Mouse (Mus musculus) layer of hippocampus, adult 2 months (tissue): ENCODE measurements around the gene Gngt2. TPM values are rescaled to one million over a fixed set of nuclear protein-coding genes. Genes with fewer than 3 reads are reported as not detected.
"Not testable (repeated sequence)": the region's sequence is repeated elsewhere in the genome, so short reads cannot be mapped to it uniquely, and the experiment has no call there.

ENCODE experiments used
- DNase-seq, 2 experiments: peaks; one replicate each; pipeline ENCODE4 v3.0.0; 2022; ENCODE audit warnings: low spot score in 2 of 2
- H3K27ac ChIP-seq: fragments of 200-600 bp; 2 replicates; pipeline ENCODE4 v1.8.1; 2022
- H3K4me3 ChIP-seq: fragments of 200-600 bp; 2 replicates; pipeline ENCODE4 v1.8.1; 2022; ENCODE audit warnings: mild to moderate bottlenecking
- CTCF ChIP-seq: fragments of 200-600 bp; conservative IDR thresholded peaks from 2 replicates; pipeline ENCODE4 v1.8.1; 2022; ENCODE audit warnings: antibody characterized with exemption, mild to moderate bottlenecking, moderate library complexity
- total RNA-seq, 2 experiments: library from RNA; stranded (reverse); gene quantifications; 2 replicates each; pipeline ENCODE4 v1.2.3; 2021

Gene Gngt2
- total RNA-seq, 2 experiments from 2014 or later: 2.6 to 4.5 TPM

- Histone ChIP-seq H3K27ac (no peak overlapping the region; the same call in 1 of the 2 replicates), H3K4me3 (no peak overlapping the region)
- DNase-seq: no peak
- no peak for TF ChIP-seq CTCF
These were observed 20.3 kb downstream of the Gngt2 start for GRCm38 (mm10) chr11:95857306-95857705.

- H3K27ac ChIP-seq: peak overlapping the region; percentile 90
- peak; percentile 15 to 28 for DNase-seq
- TF ChIP-seq CTCF: no peak
- peak overlapping the region; percentile 71 for H3K4me3 ChIP-seq
These were observed 20.9 kb downstream of the Gngt2 start for GRCm38 (mm10) chr11:95857716-95858527.

- TF ChIP-seq CTCF: no peak
- Histone ChIP-seq H3K4me3 (peak overlapping the region; percentile 71), H3K27ac (peak overlapping the region; percentile 90)
- DNase-seq: peak; percentile 97
These were observed 21.8 kb downstream of the Gngt2 start for GRCm38 (mm10) chr11:95858528-95859467.

- H3K4me3 ChIP-seq: peak overlapping the region; percentile 71
- peak; percentile 64 to 68 for DNase-seq
- H3K27ac ChIP-seq: peak overlapping the region; percentile 90
- no peak for TF ChIP-seq CTCF
These were observed 22.4 kb downstream of the Gngt2 start for GRCm38 (mm10) chr11:95859468-95859855.

GRCm38 (mm10) chr11:95860071-95860490 lies 23.1 kb downstream of the Gngt2 start:
- H3K4me3 ChIP-seq: peak overlapping the region; percentile 71
- DNase-seq: no peak
- peak overlapping the region; percentile 90; the same call in 1 of the 2 replicates for H3K27ac ChIP-seq
- TF ChIP-seq CTCF: no peak

- no peak overlapping the region for H3K4me3 ChIP-seq
- TF ChIP-seq CTCF: no peak
- DNase-seq: no peak
- H3K27ac ChIP-seq: no peak overlapping the region
These were observed 24.4 kb downstream of the Gngt2 start for GRCm38 (mm10) chr11:95861397-95861796.

GRCm38 (mm10) chr11:95869442-95869841 lies 32.4 kb downstream of the Gngt2 start:
- DNase-seq: no peak
- TF ChIP-seq CTCF: no peak
- Histone ChIP-seq H3K27ac (no peak overlapping the region), H3K4me3 (no peak overlapping the region)

GRCm38 (mm10) chr11:95869918-95870470 lies 33.0 kb downstream of the Gngt2 start:
- DNase-seq: no peak
- no peak overlapping the region for H3K27ac ChIP-seq
- no peak for TF ChIP-seq CTCF
- H3K4me3 ChIP-seq: no peak overlapping the region

- Histone ChIP-seq H3K4me3 (no peak overlapping the region), H3K27ac (no peak overlapping the region)
- no peak for TF ChIP-seq CTCF
- DNase-seq: no peak
These were observed 38.8 kb downstream of the Gngt2 start for GRCm38 (mm10) chr11:95875804-95876203.

- peak; percentile 89 for TF ChIP-seq CTCF
- Histone ChIP-seq H3K4me3 (no peak overlapping the region), H3K27ac (no peak overlapping the region)
- peak in 1 of 2 experiments; percentile 65 for DNase-seq
These were observed 39.3 kb downstream of the Gngt2 start for GRCm38 (mm10) chr11:95876296-95876695.

GRCm38 (mm10) chr11:95879861-95880260 lies 42.8 kb downstream of the Gngt2 start:
- not testable (repeated sequence) for H3K27ac ChIP-seq, DNase-seq, H3K4me3 ChIP-seq

- peak; percentile 47 for TF ChIP-seq CTCF
- no peak for DNase-seq
- Histone ChIP-seq H3K4me3 (no peak overlapping the region), H3K27ac (no peak overlapping the region)
These were observed 53.5 kb downstream of the Gngt2 start for GRCm38 (mm10) chr11:95890462-95891051.

Other genes starting within 250 kb of the Gngt2 start
- gene Ngfr, start 249.5 kb upstream of the Gngt2 start, total RNA-seq: 1 to 10 TPM; 1.3 TPM
- 10 to 100 TPM; 96.3 to 97.5 TPM for gene Phb, start 170.3 kb upstream of the Gngt2 start, total RNA-seq
- gene Zfp652, start 124.5 kb upstream of the Gngt2 start, total RNA-seq: 10 to 100 TPM; 49.0 to 50.5 TPM
- 1 to 10 TPM; 1.8 to 2.3 TPM for gene B130006D01Rik, start 113.6 kb upstream of the Gngt2 start, total RNA-seq
- 10 to 100 TPM; 48.8 to 63.0 TPM for gene Phospho1, start 12.7 kb upstream of the Gngt2 start, total RNA-seq
- 1 to 10 TPM; 3.3 to 6.8 TPM for gene Abi3, start 5.3 kb downstream of the Gngt2 start, total RNA-seq
- gene B4galnt2, start 77.7 kb downstream of the Gngt2 start, total RNA-seq: not detected
- gene Igf2bp1, start 168.7 kb downstream of the Gngt2 start, total RNA-seq: not detected
- not detected for gene Gip, start 187.3 kb downstream of the Gngt2 start, total RNA-seq
- 10 to 100 TPM; 92.8 to 96.8 TPM for gene Snf8, start 197.7 kb downstream of the Gngt2 start, total RNA-seq
- gene Ube2z, start 228.2 kb downstream of the Gngt2 start, total RNA-seq: 10 to 100 TPM; 54.4 to 56.2 TPM
- gene Atp5g1, start 238.5 kb downstream of the Gngt2 start, total RNA-seq: 100 to 1,000 TPM; 409 to 414 TPM